Mouse (Mus musculus): ENCODE data around the gene Fam234b. TPM values are rescaled to one million over a fixed set of nuclear protein-coding genes. Genes with fewer than 3 reads are reported as not detected.
A peak's percentile ranks its signal among the peaks of the same experiment; 100 is the strongest.

Gene Fam234b
- polyA plus RNA-seq, 1 experiment: 357 TPM

DNA sequence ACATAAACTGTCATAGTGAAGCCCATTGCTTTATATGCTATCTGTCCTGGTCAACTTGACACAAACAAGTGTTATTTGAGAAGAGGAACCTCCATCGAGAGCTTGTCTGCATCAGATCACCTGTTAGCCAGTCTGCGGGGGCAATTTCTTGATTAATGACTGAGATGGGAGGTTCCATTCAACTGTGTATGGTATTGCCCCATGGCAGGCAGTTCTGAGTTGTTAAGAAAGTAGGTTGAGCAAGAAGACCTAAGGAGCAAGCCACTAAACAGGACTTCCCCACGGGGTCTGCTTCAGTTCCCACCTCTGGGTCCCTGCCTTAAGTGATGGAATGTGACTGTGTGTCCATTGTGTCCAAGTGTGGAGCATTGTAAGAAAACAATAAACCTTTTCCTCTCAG is 28.5 kb upstream of the Fam234b start:
- Histone ChIP-seq H3K27ac (ENCODE audit: insufficient read depth, low read depth, low read length) (no peak overlapping the region), H3K4me1 (ENCODE audit: control insufficient read depth, insufficient read depth, low read length) (peaks cover 12% of the 10 kb centered on the region), H3K4me3 (ENCODE audit: insufficient read depth, low read depth, low read length) (no peak overlapping the region)
- 91% methylated on average over 3 of the region's 3 CpGs for WGBS
- TF ChIP-seq POLR2A (IDR thresholded peaks at IDR 0.05; ENCODE audit: insufficient read depth, low read depth, low read length) (no peak), CTCF (IDR thresholded peaks at IDR 0.05; ENCODE audit: insufficient read depth, low read depth, low read length) (no peak)

DNA sequence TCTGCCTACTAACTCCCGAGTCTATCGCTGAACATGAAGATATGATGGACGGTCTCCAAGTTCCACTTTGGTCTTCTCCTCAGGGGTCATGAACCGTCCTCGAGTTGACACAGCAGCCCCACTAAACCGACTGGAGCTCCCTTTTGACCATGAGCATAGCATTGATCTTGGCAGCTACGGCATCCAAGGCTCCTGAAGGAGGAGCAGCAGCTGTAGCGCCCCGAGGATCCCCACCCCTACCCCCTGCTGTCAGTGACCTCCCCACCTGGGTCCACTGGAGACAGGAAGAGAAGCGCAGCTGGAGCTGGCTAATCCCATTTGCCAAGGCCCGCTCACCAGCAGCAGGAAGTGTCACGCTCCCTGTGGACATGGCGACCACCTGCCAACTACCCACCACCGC is 26.0 kb upstream of the Fam234b start:
- no peak overlapping the region for H3K4me3 ChIP-seq (ENCODE audit: insufficient read depth, low read depth, low read length)
- WGBS: 82% methylated on average over 14 of the region's 14 CpGs
- H3K27ac ChIP-seq (ENCODE audit: insufficient read depth, low read depth, low read length): no peak overlapping the region
- peaks cover 12% of the 10 kb centered on the region for H3K4me1 ChIP-seq (ENCODE audit: control insufficient read depth, insufficient read depth, low read length)
- TF ChIP-seq CTCF (IDR thresholded peaks at IDR 0.05; ENCODE audit: insufficient read depth, low read depth, low read length): no peak
- no peak for TF ChIP-seq POLR2A (IDR thresholded peaks at IDR 0.05; ENCODE audit: insufficient read depth, low read depth, low read length)

DNA sequence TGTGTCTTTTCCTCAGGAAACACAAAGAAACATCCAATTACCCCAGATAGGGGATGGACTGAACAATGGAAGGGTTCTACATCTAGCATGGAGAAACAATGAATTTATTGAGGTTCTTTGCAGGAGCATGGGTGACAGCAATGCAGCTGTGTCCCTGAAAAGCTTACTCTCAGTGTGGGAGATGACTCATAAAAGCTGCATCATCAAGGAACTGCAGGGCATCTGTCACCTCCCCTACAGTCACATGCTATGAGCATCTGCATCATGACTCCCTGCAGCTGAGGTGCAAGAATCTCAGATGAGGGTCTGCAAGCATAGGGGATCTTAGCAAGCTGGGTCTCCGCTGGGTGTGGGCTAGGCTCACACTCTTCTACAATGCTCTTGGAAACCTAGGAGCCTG is 22.8 kb upstream of the Fam234b start:
- peak overlapping the region; percentile 65 for H3K27ac ChIP-seq (ENCODE audit: insufficient read depth, low read depth, low read length)
- WGBS: 93% methylated on average over 1 of the region's 1 CpGs
- TF ChIP-seq POLR2A (IDR thresholded peaks at IDR 0.05; ENCODE audit: insufficient read depth, low read depth, low read length): no peak
- TF ChIP-seq CTCF (IDR thresholded peaks at IDR 0.05; ENCODE audit: insufficient read depth, low read depth, low read length): no peak
- H3K4me1 ChIP-seq (ENCODE audit: control insufficient read depth, insufficient read depth, low read length): peaks cover 3% of the 10 kb centered on the region
- no peak overlapping the region for H3K4me3 ChIP-seq (ENCODE audit: insufficient read depth, low read depth, low read length)

GRCm38 (mm10) chr6:135177271-135177670 is 20.5 kb upstream of the Fam234b start:
- TF ChIP-seq CTCF (IDR thresholded peaks at IDR 0.05; ENCODE audit: insufficient read depth, low read depth, low read length) (no peak), POLR2A (IDR thresholded peaks at IDR 0.05; ENCODE audit: insufficient read depth, low read depth, low read length) (no peak)
- no peak overlapping the region for H3K4me3 ChIP-seq (ENCODE audit: insufficient read depth, low read depth, low read length)
- peaks cover 4% of the 10 kb centered on the region for H3K4me1 ChIP-seq (ENCODE audit: control insufficient read depth, insufficient read depth, low read length)
- H3K27ac ChIP-seq (ENCODE audit: insufficient read depth, low read depth, low read length): no peak overlapping the region

GRCm38 (mm10) chr6:135178599-135178998 is 19.2 kb upstream of the Fam234b start:
- peak overlapping the region; percentile 16 for H3K27ac ChIP-seq (ENCODE audit: insufficient read depth, low read depth, low read length)
- peaks cover 5% of the 10 kb centered on the region for H3K4me1 ChIP-seq (ENCODE audit: control insufficient read depth, insufficient read depth, low read length)
- TF ChIP-seq POLR2A (IDR thresholded peaks at IDR 0.05; ENCODE audit: insufficient read depth, low read depth, low read length) (no peak), CTCF (IDR thresholded peaks at IDR 0.05; ENCODE audit: insufficient read depth, low read depth, low read length) (no peak)
- H3K4me3 ChIP-seq (ENCODE audit: insufficient read depth, low read depth, low read length): no peak overlapping the region
- 66% methylated on average over 3 of the region's 3 CpGs for WGBS

DNA sequence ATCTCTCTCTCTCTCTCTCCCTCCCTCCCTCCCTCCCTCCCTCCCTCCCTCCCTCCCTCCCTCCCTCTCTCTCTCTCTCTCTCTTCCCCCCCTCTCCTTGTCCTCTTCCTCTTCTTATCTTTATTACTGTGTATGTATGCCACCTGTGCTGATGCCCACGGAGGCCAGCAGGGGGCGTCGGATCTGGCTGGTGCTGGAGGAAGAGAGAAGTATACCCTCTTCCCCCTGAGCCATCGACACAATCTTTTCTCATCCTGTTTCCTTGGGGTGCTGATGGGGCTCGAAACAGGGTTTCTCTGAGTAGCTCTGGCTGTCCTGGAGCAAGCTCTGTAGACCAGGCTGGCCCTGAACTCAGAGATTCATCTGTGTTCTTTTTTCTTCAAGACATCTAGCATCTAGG is 14.9 kb upstream of the Fam234b start:
- H3K27ac ChIP-seq (ENCODE audit: insufficient read depth, low read depth, low read length): no peak overlapping the region
- TF ChIP-seq CTCF (IDR thresholded peaks at IDR 0.05; ENCODE audit: insufficient read depth, low read depth, low read length): no peak
- TF ChIP-seq POLR2A (IDR thresholded peaks at IDR 0.05; ENCODE audit: insufficient read depth, low read depth, low read length): no peak
- H3K4me1 ChIP-seq (ENCODE audit: control insufficient read depth, insufficient read depth, low read length): peaks cover 5% of the 10 kb centered on the region
- 57% methylated on average over 5 of the region's 5 CpGs for WGBS
- no peak overlapping the region for H3K4me3 ChIP-seq (ENCODE audit: insufficient read depth, low read depth, low read length)

DNA sequence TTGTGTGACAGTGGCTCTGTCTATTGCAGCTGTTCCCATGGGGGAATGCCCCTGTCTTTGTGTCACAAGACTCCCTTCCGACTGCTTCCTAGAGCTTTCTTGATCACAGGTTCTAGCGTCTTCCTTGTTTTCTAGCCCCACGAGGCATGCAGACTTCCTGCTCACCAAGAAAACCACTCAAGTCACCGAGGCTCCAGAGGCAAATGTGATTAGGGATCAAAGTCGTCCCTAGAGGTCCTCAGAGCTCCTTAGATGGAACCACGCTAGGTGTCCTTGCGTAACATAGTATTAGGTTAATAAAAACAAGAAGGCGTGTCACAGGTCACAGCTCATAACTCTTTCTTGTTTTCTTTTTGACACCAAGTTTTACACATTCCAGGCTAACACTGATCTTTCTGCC is 13.8 kb upstream of the Fam234b start:
- TF ChIP-seq CTCF (IDR thresholded peaks at IDR 0.05; ENCODE audit: insufficient read depth, low read depth, low read length) (no peak), POLR2A (IDR thresholded peaks at IDR 0.05; ENCODE audit: insufficient read depth, low read depth, low read length) (no peak)
- Histone ChIP-seq H3K4me3 (ENCODE audit: insufficient read depth, low read depth, low read length) (no peak overlapping the region), H3K27ac (ENCODE audit: insufficient read depth, low read depth, low read length) (no peak overlapping the region), H3K4me1 (ENCODE audit: control insufficient read depth, insufficient read depth, low read length) (peaks cover 2% of the 10 kb centered on the region; the same call in 1 of the 2 replicates)
- 53% methylated on average over 8 of the region's 8 CpGs for WGBS

DNA sequence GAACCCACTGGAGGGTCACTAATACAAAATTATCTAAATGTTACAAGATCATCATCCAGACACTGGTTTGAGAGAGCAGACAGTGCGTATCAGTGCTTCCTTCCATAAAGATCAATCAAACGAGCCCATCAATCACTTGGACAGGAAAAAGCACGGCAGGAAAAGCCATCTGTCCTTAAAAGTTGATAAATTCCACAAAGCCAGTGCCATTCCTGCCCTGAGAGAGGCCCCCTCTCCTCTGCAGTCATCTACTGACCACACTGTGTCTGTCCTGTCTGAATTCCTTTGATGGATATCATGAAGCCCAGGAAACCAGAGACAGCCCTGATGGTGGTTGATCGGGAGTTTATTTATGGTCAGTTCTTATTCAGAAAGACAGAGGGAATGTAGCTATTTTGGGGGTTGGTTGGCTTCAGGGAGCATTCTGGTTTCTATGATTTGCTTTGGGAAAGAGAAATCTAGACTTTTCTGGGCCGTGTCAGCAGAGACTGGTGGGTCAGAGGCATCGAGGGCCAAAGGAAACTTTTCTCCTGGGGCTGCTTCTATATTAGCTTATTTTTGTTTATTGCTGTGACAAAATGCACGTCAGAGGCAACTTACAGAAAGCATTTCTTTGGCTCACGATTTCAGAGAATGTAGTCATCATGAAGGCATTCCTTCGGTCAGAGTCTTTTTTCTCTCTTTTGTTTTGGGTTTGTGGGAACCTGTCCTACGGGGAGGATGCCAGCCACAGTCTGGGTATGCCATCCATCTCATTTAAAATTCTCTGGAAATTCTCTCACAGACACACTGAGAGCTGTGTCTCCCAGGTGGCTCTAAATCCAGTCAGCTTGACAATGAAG is 10.5 kb upstream of the Fam234b start:
- TF ChIP-seq POLR2A (IDR thresholded peaks at IDR 0.05; ENCODE audit: insufficient read depth, low read depth, low read length): no peak
- no peak for TF ChIP-seq CTCF (IDR thresholded peaks at IDR 0.05; ENCODE audit: insufficient read depth, low read depth, low read length)
- no peak overlapping the region for H3K27ac ChIP-seq (ENCODE audit: insufficient read depth, low read depth, low read length)
- peaks cover under 1% of the 10 kb centered on the region; the same call in 1 of the 2 replicates for H3K4me1 ChIP-seq (ENCODE audit: control insufficient read depth, insufficient read depth, low read length)
- WGBS: 84% methylated on average over 10 of the region's 10 CpGs
- H3K4me3 ChIP-seq (ENCODE audit: insufficient read depth, low read depth, low read length): no peak overlapping the region

- H3K4me3 ChIP-seq (ENCODE audit: insufficient read depth, low read depth, low read length): no peak overlapping the region
- TF ChIP-seq CTCF (IDR thresholded peaks at IDR 0.05; ENCODE audit: insufficient read depth, low read depth, low read length): no peak
- TF ChIP-seq POLR2A (IDR thresholded peaks at IDR 0.05; ENCODE audit: insufficient read depth, low read depth, low read length): no peak
- H3K4me1 ChIP-seq (ENCODE audit: control insufficient read depth, insufficient read depth, low read length): peaks cover 6% of the 10 kb centered on the region
- no peak overlapping the region for H3K27ac ChIP-seq (ENCODE audit: insufficient read depth, low read depth, low read length)
- 69% methylated on average over 4 of the region's 4 CpGs for WGBS
Observed at GRCm38 (mm10) chr6:135188629-135189028, 9.1 kb upstream of the Fam234b start.
